Mouse (Mus musculus): ENCODE data around the gene Invs.

The Invs gene

DNA sequence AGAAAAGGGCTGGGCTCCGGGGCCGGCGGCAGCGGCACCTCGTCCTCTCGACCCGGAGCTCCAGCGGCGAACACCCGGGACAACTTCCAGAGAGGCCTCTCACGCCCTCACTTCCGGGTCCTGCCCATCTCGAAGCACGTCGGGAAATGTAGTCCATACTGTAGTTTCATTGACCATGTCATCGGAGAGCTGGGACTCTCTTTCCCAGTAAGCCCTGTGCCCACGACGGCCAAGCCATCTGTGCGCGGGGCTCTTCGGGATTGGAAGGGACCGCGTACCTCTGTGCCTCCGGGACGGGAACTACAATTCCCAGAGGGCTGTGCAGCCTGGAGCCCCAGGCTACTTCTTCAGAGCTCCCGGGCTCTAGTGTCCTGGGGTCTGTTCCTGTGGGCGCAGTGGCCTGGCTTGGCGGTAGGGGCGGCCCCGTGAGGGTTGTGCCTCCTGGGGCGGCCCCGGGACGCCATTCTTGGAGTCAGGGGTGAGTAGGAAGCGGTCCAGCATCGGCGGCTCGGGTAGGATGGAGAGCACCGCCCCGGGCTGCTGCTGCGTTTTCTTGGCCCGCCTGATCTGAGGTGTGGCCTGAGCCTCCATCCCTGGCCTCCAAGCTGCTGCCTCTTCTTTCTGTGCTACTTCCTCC, at the start of gene Invs, which contains the start of gene Erp44:
Gene Invs (plus strand): TSS at position 263 of the 637 bp plus-strand sequence.
Gene Erp44 (minus strand): TSS at position 61 of the 637 bp plus-strand sequence.
- DNase-seq: peak; percentile 93 to 95

DNA sequence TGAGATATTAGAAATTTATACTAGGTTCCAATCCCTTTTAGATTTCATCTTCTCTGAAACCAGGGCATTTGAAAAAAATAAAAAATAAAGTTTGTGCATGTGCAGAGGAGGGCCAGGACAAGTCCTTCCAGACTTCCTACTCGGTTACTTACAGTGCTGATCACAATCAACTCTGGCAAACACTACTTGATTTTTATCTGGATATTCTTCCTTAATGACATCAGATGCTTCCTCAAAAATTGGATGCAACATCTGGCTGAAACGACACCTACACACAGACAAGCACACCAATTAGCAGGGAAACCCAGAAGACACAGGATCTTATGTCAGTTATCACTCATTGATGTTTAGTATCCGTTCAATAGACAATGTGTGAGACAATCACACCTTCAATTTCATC, 42.8 kb upstream of the Invs start:
- DNase-seq: no peak

DNA sequence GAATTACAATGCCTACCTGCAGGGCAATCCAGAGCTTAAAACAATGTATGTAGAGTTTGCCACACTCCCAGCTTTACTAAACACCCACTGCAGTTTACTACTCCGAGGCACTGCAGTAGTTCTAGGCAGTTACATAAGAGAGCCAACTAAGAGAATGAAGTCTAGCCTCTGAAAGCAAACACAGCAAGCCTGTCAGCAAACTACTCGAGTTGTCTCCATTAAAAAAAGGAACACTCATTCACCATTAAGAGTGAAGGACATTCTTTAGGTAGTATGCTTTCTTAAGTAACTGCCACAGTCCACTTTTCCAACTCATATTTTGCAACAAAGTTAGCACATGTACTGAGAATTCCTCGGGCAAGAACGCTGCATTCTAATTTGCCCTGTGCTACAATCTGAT, 40.5 kb upstream of the Invs start:
- no peak for DNase-seq

DNA sequence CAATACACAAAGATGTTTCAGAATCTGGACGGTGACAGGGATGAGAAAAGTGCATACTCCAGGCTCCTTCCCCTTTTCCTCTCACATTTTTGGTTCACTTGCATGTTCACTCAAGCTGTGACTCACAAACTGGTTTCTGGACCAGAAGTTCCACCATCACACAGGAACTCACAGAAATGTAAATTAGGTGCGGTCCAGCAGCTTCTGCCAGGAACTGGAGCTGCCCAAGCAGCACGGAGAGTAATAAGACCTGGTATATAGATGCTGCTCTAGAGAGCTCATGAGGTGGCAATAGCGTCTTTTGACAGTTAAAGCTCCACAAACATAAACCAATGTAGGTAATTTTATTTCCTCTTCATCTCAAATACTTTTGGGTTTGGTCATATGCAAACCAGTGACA, 37.1 kb upstream of the Invs start:
- no peak for DNase-seq

DNA sequence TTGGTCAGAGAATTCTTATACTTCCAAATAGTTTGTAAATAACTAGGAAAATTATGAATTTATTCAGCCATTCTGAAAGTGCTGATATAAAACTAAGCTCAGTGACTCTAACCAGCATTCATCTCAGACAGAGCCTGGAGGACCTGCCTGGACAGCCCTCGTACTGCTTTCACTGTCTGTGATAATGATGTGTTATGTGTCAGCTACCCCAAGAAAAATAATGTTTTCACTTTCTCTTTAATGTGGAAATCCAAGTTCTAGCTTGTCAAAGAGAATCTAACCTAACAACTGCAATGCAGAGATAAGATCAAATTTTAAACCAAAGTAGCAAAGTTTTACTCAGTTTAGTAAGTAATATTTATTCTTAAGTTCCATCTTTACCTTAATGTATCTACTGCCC, 35.8 kb upstream of the Invs start:
- no peak for DNase-seq

DNA sequence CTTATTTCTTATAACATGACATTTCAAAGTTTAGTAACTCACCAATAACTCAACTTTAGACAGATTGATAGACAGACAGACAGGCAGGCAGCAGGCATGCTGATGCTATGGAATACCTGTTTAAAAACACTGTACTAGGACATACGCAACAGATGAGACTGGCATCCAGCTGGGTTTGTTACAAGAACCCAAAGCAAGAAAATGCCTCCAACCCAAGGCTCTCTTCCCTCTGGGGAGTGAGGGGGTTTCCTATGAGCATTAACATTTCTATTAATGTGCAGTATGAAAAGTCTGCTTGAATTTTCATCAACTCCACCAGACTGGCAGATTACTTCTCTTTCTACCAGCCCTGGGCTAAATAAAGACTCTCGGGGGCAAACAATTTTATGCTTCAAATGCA, 35.3 kb upstream of the Invs start:
- DNase-seq: no peak

DNA sequence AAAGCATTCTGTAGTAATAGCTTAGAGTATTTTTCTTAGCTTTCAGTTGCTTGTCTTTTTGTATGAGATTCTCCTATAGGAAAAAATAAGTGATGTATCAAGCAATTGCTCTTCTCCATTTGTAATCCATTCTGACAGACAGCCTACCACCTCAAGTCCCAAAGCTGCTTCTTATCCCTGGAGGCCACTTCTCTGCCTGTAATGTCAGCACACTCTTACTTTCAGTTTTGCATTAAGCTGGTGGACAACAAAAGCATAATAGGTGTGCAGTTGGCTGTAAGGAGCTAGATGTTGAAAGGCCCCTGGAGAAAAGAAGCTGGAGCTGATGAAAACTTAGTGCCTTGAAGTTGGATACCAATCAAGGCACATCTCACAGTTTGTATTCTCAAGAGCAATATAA, 26.3 kb upstream of the Invs start:
- DNase-seq: no peak

DNA sequence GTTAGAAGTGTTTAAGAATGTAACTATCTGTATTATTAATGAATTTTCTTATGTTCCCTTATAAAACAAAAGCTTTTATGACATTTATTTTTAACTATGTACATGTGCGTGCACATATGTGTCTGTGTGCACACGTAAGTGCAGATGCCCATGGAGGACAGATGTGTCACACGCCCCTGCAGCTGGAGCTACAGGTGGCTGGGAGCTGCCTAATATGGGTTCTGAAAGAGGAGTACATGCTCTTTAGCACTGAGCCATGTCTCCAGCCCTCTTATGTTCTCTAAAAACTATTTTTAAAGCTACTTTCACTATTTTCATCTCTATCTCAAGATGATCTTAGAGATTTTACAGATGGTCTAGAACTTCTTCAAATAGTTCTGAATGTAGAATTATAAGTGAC, 21.5 kb upstream of the Invs start:
- no peak for DNase-seq

DNA sequence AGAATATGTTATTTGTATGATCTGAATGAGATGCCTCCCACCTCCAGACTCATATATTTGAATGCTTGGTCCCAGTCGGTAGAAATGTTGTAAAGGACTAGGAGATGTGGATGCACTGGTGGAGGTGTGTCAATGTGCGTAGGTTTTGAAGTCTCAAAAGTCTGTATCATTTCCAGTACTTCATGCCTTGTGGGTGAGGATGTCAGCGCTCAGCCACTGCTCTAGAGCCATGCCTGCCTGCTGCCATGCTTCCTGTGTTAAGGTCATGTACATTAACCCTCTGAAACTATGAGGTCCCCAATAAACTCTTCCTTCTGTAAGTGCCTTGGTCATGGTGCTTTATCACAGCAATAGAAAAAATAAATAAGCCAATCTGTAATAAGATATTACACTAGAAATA, 11.9 kb upstream of the Invs start:
- DNase-seq: no peak

DNA sequence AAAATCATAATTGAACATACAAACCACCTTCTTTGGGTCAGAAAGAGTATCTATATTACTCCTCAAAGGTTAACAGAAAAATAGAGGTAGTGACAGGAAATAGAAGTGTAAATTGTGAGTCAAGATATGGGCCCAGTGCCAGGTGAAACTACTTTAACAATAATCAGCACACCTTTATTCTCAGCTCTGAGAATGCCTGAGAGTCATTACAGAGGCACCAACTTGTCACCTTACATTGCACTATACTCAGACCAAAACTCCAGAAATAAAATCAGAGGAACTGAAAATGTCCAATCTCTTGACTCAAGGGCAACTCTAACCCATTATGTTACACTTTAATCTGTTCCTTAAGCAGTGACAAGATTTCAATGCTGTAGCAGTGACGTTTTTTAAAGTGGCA, 11.4 kb upstream of the Invs start:
- no peak for DNase-seq

DNA sequence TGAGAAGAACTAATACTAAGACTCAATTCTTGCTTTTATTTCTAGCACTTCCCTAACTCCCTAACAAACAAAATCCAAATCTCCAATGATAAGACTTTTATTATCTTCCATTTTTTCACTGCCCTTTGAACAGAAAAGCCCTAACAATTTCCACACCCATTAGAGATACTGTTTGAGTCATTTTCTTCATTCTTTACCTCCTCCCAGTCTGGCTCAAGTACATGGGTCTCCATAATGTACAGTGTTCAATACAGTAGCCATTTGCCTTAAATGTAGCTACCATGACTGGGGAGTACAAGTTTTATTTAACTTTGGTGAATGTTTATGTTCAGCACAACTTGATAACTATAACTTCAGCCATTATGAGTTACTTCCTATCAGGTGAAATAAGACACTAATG, 9.0 kb upstream of the Invs start:
- no peak for DNase-seq

DNA sequence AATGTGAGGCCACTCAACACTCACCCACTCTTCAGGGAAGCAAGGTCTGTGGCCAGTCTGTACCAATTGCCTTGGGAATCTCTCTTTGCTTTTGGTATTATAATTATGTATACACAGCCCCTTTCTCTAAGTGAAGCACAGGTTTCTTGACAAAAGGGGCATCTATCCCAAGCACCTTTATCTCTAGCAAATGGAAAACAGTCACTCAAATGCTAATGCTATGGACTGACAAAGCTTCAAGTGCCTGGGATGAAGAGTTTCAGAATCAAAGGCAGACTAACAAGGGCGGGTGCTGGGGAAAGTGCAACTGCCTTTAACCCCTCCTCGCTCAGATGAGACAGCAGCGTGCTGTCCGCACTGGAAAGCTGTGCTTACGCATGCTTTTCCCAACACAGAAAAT, 7.7 kb upstream of the Invs start:
- DNase-seq: no peak

DNA sequence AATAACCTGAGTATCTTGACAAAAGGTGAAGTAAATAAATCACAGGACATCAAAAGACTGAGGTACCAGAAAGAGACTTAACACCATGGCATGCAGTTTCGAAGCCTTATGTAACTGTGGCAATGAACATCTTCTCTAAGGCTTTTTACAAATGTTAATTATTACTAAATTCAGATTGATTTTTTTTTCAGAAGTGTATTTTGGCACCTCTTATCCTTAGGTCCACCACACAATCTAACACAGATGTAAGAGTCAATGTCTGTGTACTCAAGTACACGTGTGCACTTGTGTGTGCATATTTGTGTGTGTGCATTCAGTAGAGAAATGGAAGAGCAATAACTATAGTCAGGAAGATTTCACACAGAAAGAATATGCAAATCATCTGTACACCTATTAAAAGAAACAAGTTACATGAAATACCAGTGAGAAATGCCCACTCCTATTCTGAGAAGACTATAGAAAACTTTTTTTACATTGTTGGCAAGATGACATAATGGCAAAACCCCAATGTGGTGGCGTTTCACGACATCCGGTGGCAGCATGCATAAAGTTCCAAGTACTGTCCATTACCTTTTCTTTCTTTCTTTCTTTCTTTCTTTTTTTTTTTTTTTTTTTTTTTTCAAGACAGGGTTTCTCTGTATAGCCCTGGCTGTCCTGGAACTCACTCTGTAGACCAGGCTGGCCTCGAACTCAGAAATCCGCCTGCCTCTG, 6.3 kb upstream of the Invs start:
- no peak for DNase-seq

DNA sequence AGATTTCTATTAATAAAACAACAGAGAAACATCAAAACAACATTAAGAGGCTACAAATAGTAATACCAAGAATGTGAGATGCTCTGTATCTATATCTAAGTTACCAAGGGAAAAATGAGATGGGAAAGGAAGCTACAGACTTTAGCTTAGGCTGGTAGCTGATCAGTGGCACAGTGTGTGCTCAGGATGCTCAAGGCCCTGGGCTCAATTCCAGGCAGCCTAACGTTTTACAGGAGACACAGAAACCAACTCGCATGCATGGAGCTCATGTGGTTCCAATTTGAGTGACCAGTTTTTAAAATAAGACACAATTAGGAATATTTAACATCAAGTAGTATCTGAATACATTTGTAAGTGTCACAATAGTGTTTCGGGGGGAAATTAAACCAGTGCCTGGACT, 3.8 kb upstream of the Invs start:
- DNase-seq: peak; percentile 27 to 39

DNA sequence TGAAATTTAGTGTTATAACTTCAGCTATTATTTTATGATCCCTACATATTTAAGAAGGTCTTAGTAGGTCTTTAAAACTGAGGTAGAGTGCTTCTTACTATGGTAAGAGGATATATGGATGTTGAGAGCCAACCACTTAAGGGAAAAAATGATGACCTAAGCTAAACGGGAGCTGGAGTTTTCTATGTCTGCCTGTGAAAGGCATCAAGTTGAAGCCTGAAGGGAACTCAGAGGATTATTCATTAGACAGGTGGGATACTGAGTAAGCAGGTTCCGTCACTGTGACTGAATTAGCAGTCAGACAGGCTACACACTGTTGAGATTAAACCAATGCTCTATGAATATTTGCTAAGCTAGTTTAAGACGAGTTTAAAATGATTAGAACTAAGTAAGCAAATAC, 2.5 kb upstream of the Invs start:
- DNase-seq: no peak

DNA sequence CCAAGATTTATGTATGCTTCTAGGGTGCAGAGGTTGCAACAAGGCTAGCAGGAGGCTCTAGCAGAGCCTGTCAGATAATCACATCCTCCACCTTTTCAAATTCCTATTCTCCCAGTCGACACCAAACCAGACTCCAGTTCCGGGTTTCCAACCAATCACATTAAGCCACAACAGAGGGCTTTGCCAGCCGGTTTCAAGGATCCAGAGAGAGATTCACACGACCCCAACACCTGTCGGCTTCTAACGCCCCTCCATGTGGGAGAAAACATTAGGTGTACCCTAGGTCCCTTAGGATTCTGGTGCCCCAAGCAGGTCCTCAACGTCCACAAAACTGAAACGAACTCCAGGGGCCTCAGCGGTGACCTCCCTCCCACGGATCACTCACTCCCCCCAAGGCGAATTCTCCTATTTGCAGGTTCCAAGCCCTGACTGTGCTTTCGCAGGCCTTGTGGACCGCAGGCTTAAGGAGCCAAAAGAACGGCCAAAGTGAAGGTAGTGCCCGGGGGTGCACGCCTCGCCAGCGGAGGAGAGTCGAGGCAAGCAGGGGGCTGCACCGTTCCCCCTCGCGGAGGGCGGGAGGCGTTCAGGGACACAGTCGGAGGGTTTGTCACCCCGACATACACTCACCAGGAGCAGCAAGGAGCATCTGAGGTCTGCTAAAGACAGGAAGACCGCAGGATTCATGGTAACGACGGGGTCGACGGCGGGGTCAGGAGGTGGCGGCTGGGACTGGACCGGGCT, 633 bp upstream of the Invs start:
- DNase-seq: no peak

DNA sequence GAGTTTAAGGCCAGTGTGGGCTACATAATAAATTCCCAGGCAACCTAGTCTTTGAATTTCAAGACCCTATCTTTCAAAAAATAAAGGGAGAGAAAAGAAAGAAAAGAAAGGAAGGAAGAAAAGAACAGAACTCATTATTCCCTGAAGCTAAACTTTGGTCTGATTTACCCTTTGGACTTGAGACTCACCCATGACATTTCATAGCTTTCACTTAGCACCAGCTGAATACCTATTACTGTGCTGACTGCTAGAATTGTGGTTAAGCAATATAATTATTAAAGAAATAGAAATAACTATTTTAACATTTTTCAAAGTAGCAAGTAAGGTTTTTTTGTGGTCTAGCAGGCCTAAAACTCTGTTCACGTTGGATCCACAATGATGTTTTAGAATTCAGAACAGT, 1.6 kb downstream of the Invs start:
- no peak for DNase-seq

DNA sequence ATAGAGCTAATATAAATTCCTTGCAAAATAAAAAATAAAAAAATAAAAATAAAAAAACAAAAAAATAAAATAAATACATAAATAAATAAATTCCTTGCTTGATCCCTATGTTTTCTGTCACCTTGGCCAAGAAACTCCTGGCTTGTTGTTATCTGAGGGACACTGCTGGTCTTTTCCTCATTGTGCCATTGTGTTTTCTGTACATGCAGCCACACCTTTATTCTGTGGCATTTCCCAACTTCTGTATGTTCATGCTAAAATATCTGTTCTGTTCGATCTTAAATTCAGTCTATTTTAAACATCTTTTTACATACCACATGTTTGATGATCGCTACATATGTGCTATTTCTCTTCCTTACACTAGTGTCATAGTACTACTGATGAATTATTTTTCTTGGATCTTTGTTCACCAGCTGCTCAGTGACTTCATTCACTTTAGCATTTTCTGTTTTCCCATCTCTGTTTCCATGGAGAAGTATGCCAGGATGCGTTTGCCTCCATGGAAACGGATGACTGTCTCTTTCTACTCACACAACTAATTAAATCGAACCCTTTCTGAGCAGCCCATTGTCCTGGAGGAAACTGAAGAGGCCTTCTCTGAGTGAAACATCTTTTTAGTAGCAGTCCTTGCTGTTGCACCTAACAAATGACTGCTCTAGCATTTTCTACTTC, 7.7 kb downstream of the Invs start:
- DNase-seq: no peak

DNA sequence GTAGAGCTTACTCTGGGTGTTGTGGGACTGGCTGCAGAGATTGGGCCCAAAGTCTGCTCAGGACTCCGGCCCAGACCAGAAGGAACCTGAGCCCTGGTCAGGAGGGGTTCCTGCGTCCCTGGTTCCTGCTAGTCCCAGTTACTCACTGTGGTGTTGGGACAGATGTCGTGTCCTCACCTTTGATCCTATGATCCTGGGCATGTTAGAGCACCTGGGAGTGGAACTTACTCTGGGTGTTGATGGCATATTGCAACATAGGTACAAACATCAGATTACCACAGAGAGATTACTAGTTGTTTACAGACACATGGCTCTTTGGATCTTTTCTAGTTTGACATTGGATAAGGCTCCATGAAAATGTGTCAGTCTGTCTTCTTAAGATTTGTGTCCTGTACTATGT, 35.3 kb downstream of the Invs start:
- no peak for DNase-seq

DNA sequence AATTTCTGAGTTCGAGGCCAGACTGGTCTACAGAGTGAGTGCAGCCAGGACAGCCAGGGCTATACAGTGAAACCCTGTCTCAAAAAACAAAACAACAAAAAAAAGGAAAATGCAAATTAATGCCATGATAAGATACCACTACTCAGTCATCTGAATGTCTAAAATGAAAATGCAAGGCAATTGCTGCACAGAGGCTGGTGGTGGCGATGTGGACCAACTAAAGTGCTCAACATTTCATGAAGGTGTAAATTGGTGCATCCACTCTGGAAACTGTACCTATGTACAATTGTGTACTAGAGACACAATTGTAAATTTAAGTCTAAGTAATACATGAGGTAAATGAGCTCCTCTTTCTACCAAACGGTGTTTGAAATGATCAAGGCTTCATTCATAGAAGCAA, 36.5 kb downstream of the Invs start:
- no peak for DNase-seq

DNA sequence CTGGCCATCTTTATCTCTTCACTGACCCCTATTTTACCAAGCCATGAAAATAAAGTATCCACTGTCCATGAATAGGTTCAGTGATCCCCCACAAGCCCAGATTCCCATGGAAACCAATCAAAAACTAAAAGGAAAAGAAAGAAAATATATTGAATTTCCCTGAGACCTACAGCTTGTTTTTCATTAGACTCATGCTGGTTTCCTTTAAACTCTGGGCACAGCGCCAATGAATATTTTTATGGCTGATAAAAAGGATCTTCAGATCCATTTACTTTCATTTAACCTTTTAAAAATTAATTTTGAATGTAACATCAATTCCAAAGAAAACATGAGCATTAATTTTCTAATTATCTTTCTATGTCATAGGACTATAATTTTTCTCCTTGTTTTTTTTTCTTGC, 41.7 kb downstream of the Invs start:
- peak; percentile 7 for DNase-seq

DNA sequence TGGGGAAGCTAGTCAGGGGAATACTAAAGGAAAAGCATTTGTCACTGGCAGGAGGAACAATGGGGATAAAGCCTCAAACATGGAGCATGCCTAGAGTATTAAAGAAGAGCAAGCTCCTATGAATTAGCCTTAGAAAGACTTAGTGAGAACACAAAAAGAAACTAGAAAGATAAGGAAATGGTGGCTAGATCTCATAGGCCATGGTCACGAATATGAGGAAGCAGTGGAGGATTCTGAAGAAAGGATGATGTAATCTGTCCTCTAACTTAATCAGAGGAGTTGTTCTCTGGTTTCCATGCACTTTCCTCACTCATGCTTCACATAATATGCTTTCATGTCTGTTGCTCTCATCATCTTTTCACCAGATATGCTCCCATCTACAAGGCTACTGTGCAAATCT, 42.5 kb downstream of the Invs start:
- no peak for DNase-seq

DNA sequence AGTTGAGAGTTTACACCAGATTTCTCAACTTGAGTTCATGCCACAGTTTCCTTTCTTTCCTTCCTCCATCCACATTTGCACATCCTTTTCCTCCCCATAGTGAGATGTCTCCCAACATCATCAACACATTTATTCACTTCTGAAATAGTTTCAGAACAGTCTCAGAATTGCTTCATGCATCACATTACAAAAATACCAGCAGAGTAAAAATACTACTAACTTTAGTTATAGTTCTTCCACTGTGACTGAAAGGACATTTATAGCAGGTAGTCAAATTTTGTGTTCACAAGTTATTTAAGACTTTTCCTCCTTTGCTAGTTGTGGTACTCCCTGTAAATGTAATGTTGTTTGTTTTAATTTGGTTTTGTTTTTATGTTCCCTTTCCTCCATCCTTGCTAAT, 47.6 kb downstream of the Invs start:
- no peak for DNase-seq

DNA sequence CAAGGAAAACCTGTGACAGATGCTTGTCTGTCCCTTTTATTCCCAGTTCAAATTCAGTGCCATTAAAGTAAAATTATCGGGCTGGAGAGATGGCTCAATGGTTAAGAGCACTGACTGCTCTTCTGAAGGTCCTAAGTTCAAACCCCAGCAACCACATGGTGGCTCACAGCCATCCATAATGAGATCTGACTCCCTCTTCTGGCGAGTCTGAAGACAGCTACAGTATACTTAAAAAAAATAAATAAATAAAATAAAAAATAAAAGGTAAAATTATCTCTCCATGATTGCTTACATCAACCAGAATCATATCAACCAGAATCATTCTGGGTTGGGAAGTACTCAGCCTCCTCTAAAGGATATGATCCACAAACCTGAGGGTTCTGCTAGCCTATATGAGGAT, 48.5 kb downstream of the Invs start:
- DNase-seq: no peak
